Mouse (Mus musculus): Measurements from ENCODE around the gene Tbx15.

The Tbx15 gene

GRCm38 (mm10) chr3:99248831-99249550 lies 8.8 kb downstream of the Tbx15 start:
- no peak for DNase-seq (ENCODE audit: low spot score in 2 of 2)

- no peak for DNase-seq (ENCODE audit: low spot score in 2 of 2)
Measured at GRCm38 (mm10) chr3:99249551-99249870, 9.3 kb downstream of the Tbx15 start.

- no peak for DNase-seq (ENCODE audit: low spot score in 2 of 2)
Measured at GRCm38 (mm10) chr3:99249906-99250305, 9.7 kb downstream of the Tbx15 start.

GRCm38 (mm10) chr3:99251271-99252165 lies 11.3 kb downstream of the Tbx15 start:
- DNase-seq (ENCODE audit: low spot score in 2 of 2): no peak

- no peak for DNase-seq (ENCODE audit: low spot score in 2 of 2)
Measured at GRCm38 (mm10) chr3:99252461-99253091, 12.4 kb downstream of the Tbx15 start.

- DNase-seq (ENCODE audit: low spot score in 2 of 2): no peak
Measured at GRCm38 (mm10) chr3:99253092-99253488, 12.9 kb downstream of the Tbx15 start.

- DNase-seq (ENCODE audit: low spot score in 2 of 2): no peak
Measured at GRCm38 (mm10) chr3:99253497-99254451, 13.6 kb downstream of the Tbx15 start.

GRCm38 (mm10) chr3:99254559-99255151 lies 14.5 kb downstream of the Tbx15 start:
- no peak for DNase-seq (ENCODE audit: low spot score in 2 of 2)

GRCm38 (mm10) chr3:99255411-99256365 lies 15.5 kb downstream of the Tbx15 start:
- DNase-seq (ENCODE audit: low spot score in 2 of 2): no peak

GRCm38 (mm10) chr3:99256366-99256750 lies 16.2 kb downstream of the Tbx15 start:
- DNase-seq (ENCODE audit: low spot score in 2 of 2): no peak

- DNase-seq (ENCODE audit: low spot score in 2 of 2): no peak
Measured at GRCm38 (mm10) chr3:99256766-99257165, 16.6 kb downstream of the Tbx15 start.

- DNase-seq (ENCODE audit: low spot score in 2 of 2): no peak
Measured at GRCm38 (mm10) chr3:99257586-99258577, 17.7 kb downstream of the Tbx15 start.

- DNase-seq (ENCODE audit: low spot score in 2 of 2): no peak
Measured at GRCm38 (mm10) chr3:99259741-99260270, 19.6 kb downstream of the Tbx15 start.

- DNase-seq (ENCODE audit: low spot score in 2 of 2): no peak
Measured at GRCm38 (mm10) chr3:99260395-99260794, 20.2 kb downstream of the Tbx15 start.

GRCm38 (mm10) chr3:99261371-99261791 lies 21.2 kb downstream of the Tbx15 start:
- no peak for DNase-seq (ENCODE audit: low spot score in 2 of 2)

- no peak for DNase-seq (ENCODE audit: low spot score in 2 of 2)
Measured at GRCm38 (mm10) chr3:99261986-99262385, 21.8 kb downstream of the Tbx15 start.

GRCm38 (mm10) chr3:99263471-99263903 lies 23.3 kb downstream of the Tbx15 start:
- no peak for DNase-seq (ENCODE audit: low spot score in 2 of 2)

- DNase-seq (ENCODE audit: low spot score in 2 of 2): no peak
Measured at GRCm38 (mm10) chr3:99264695-99265094, 24.5 kb downstream of the Tbx15 start.
